Mouse (Mus musculus) brain, embryonic 14.5 days (tissue): Measurements from ENCODE around the gene Nr6a1. TPM values are rescaled to one million over a fixed set of nuclear protein-coding genes. Genes with fewer than 3 reads are reported as not detected.
A peak's percentile ranks its signal among the peaks of the same experiment; 100 is the strongest.

Experiments used
- DNase-seq: peaks from one replicate; pipeline ENCODE4 v3.0.0-alpha.2; 2011; ENCODE audit warnings: low read depth
- CTCF ChIP-seq: fragments of 200-500 bp; IDR thresholded peaks from 2 replicates; pipeline ENCODE4 v1.5.1; 2012; ENCODE audit warnings: inconsistent platforms, mild to moderate bottlenecking, moderate library complexity, borderline replicate concordance; ENCODE audit not compliant: insufficient read depth, insufficient read length; ENCODE audit errors: extremely low read depth
- POLR2A ChIP-seq: fragments of 200-500 bp; IDR thresholded peaks from 2 replicates; pipeline ENCODE4 v1.6.1; 2012; ENCODE audit warnings: mild to moderate bottlenecking, inconsistent platforms, borderline replicate concordance; ENCODE audit not compliant: poor library complexity, insufficient read depth, insufficient read length, severe bottlenecking; ENCODE audit errors: extremely low read depth
- polyA plus RNA-seq: library from polyadenylated mRNA; depleted of rRNA; stranded (reverse); fragments of >200 nt; gene quantifications from 2 replicates; pipeline ENCODE4 v1.2.3, GENCODE M21; 2012; rRNA removed

The Nr6a1 gene
- polyA plus RNA-seq, result 4.1 and 5.6 TPM in 2 replicates

GRCm38 (mm10) chr2:38927115-38927979 is at the start of gene Nr6a1:
TSS of gene Nr6a1 (minus strand) at chr2:38927688.
- TF ChIP-seq CTCF (peak; percentile 97), POLR2A (no peak)

GRCm38 (mm10) chr2:38975941-38976805 is 48.7 kb upstream of the Nr6a1 start:
- no peak for DNase-seq
- TF ChIP-seq POLR2A (no peak), CTCF (no peak)

More at GRCm38 (mm10) chr2:38927115-38927979, at the start of gene Nr6a1:
- peak; percentile 79 for DNase-seq

- no peak for TF ChIP-seq POLR2A
- no peak for TF ChIP-seq CTCF
- DNase-seq, result no peak
These were observed 47.7 kb upstream of the Nr6a1 start for GRCm38 (mm10) chr2:38975181-38975580.

- no peak for TF ChIP-seq CTCF
- no peak for TF ChIP-seq POLR2A
- DNase-seq, result no peak
These were observed 46.7 kb upstream of the Nr6a1 start for GRCm38 (mm10) chr2:38974171-38974570.

DNA sequence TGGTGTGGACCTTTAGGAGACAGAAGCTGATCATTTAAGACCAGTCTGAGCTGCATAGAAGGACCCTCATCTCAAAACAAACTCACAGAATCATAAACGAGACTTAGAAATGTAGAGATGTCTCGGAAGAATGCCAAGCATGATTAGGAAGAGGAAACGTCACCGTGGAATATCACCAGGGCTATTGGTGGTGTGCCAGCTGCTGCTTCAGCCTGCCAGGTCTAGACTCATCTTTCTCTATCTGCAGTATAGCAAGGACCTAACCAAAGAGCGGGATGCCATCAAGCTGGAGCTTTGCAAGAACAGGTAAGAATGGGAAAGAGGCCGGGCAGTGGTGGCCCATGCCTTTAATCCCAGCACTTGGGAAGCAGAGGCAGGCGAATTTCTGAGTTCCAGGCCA is 46.2 kb upstream of the Nr6a1 start:
- DNase-seq, result no peak

DNA sequence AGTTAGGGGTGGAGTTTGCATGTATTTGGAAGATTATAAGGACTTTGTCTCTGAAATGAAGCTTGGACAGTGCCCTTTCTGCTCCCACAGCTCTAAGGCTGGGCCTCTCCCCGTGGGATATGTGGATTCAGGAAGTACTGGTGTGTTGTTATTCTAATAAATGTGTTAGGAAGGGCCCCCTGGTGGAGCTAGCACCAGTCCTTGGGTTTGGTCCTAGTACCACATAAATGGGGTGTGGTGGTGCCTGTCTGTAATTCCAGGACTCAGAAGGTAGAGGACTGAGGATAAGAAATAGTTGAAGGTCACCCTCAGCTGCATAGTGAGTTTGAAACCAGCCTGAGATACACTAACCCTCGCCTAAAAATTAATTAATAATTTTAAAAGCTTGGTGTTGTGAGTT is 45.7 kb upstream of the Nr6a1 start:
- no peak for TF ChIP-seq POLR2A
- no peak for TF ChIP-seq CTCF

More for the DNA sequence above, 46.2 kb upstream of the Nr6a1 start:
- no peak for TF ChIP-seq CTCF
- TF ChIP-seq POLR2A, result no peak

GRCm38 (mm10) chr2:38970057-38970456 is 42.6 kb upstream of the Nr6a1 start:
- TF ChIP-seq CTCF (no peak), POLR2A (no peak)
- no peak for DNase-seq

More for the DNA sequence above, 45.7 kb upstream of the Nr6a1 start:
- no peak for DNase-seq

- TF ChIP-seq CTCF (no peak), POLR2A (no peak)
- DNase-seq, result no peak
These were observed 42.2 kb upstream of the Nr6a1 start for GRCm38 (mm10) chr2:38969650-38970049.

DNA sequence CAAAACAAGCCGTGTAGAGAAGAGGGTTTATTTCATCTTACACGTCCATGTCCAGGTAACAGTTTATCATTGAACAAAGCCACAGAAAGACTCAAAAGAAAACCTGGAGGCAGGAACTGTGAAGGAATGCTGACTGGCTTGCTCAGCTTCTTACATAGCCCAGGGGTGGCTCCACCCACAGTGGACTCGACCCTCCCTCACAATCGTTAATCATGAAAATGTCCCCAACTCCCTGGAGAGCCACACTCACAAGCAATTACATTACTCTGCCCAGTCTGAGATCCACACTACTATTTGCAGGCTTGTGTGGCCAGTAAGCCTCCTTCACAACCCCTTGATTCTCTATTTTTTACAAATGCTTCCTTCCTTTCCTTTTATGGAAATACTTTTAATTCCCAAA is 36.7 kb upstream of the Nr6a1 start:
- no peak for TF ChIP-seq CTCF
- no peak for TF ChIP-seq POLR2A
- no peak for DNase-seq

GRCm38 (mm10) chr2:38957671-38958223 is 30.3 kb upstream of the Nr6a1 start:
- no peak for TF ChIP-seq POLR2A
- no peak for TF ChIP-seq CTCF
- DNase-seq, result no peak

DNA sequence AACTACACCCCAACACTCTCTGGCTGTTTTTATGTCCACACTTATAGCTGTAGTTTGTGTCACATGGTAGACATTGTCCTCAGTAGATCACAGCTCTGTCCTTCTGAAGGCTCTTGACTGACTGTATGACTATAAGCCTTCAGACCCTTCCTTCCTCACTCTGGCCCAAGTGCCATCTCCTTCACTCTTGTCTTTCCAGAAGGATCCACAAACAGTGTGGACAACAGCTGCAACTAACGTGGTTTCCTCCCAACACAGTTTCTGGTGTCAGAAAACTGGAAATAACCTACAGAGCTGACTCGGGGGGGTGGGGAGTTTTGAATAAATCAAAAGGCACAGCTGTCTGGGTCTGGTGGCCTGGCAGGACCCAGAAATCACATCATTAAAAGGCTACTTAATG is 28.6 kb upstream of the Nr6a1 start:
- no peak for TF ChIP-seq POLR2A
- TF ChIP-seq CTCF, result no peak
- DNase-seq, result no peak

DNA sequence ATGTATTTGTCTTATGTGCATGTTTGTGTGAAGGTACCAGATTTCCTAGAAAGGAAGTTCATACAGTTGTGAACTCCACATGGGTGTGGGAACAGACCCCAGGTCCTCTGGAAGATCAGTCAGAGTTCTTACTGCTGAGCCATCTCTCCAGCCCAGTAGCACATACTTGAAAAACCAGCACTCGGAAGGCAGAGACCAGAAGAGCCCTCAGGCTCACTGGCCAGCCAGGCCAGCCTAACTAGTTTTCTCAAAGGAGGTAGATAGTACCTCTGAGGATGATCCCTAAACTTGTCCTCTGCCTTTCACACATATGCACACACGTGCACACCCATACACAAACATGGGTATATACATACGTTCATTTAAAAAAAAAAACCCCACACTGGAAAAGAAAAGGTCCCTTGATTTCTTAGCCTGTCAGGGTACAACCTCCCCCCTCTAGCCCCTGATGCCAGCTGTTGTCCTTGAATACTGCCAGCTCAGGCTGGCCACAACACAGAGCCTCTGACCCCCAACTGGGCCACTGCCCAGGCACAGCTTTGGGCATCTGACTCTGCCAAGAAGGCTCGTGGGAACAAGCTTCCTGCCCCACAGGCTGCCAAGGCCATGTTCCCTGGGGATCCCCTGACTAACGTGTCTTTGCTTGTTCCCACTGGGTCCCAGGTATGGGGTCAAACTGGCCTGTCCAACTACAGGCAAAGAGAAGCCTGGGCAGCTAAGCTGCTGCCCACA is 25.8 kb upstream of the Nr6a1 start:
- no peak for DNase-seq
- TF ChIP-seq CTCF, result no peak
- no peak for TF ChIP-seq POLR2A
